Mouse (Mus musculus) cortical plate, adult 2 months (tissue): ENCODE data around the gene Dhx37. TPM values are rescaled to one million over a fixed set of nuclear protein-coding genes. Genes with fewer than 3 reads are reported as not detected.
A peak's percentile ranks its signal among the peaks of the same experiment; 100 is the strongest.
"Not testable (repeated sequence)": the region's sequence is repeated elsewhere in the genome, so short reads cannot be mapped to it uniquely, and the experiment has no call there.

ENCODE experiments used
- H3K27ac ChIP-seq: fragments of 200-500 bp; 2 replicates; pipeline ENCODE4 v1.5.1; 2012; ENCODE audit warnings: low read length, control low read depth, inconsistent platforms; ENCODE audit not compliant: insufficient read depth
- H3K4me1 ChIP-seq: fragments of 200-500 bp; 2 replicates; pipeline ENCODE4 v1.6.1; 2011; ENCODE audit warnings: low read length; ENCODE audit not compliant: control insufficient read depth, insufficient read depth
- H3K4me3 ChIP-seq: fragments of 200-500 bp; 2 replicates; pipeline ENCODE4 v1.5.1; 2011; ENCODE audit warnings: mild to moderate bottlenecking, low read length, control low read depth; ENCODE audit not compliant: insufficient read depth
- CTCF ChIP-seq: fragments of 200-500 bp; IDR thresholded peaks from 2 replicates; pipeline ENCODE4 v1.5.1; 2011; ENCODE audit warnings: mild to moderate bottlenecking, control low read depth, low read length; ENCODE audit not compliant: insufficient read depth; ENCODE audit errors: extremely low read depth
- POLR2A ChIP-seq: fragments of 200-500 bp; IDR thresholded peaks from 2 replicates; pipeline ENCODE4 v1.6.1; 2011; ENCODE audit warnings: mild to moderate bottlenecking, low read length, control low read depth; ENCODE audit not compliant: insufficient read depth; ENCODE audit errors: extremely low read depth
- polyA plus RNA-seq: library from polyadenylated mRNA; depleted of rRNA; stranded (reverse); fragments of >200 nt; gene quantifications from 2 replicates; pipeline ENCODE4 v1.2.3, GENCODE M21; 2012

The Dhx37 gene
- polyA plus RNA-seq, 1 experiment, result 16.9 TPM

GRCm38 (mm10) chr5:125441234-125442114, 7.6 kb upstream of the Dhx37 start, which contains the start of gene Bri3bp:
Bri3bp (plus strand) TSS chr5:125441568.
- peak within 1 kb of the TSS; percentile 44 for H3K4me3 ChIP-seq
- H3K27ac ChIP-seq, result 0 out of 2 replicates have a peak within 1 kb of the TSS, but pooled peaks have one; percentile 35
- TF ChIP-seq CTCF, result no peak
- TF ChIP-seq POLR2A, result peak; percentile 44; the same call in 1 of the 2 replicates
- H3K4me1 ChIP-seq, result peaks cover 4% of the 10 kb centered on the region; the same call in 1 of the 2 replicates

GRCm38 (mm10) chr5:125440583-125441233, 6.8 kb upstream of the Dhx37 start:
- no peak for TF ChIP-seq POLR2A
- TF ChIP-seq CTCF, result no peak
- no peak overlapping the region for H3K27ac ChIP-seq
- peak overlapping the region; percentile 44 for H3K4me3 ChIP-seq
- H3K4me1 ChIP-seq, result peaks cover 2% of the 10 kb centered on the region; the same call in 1 of the 2 replicates

GRCm38 (mm10) chr5:125434347-125434746, 426 bp upstream of the Dhx37 start:
- not testable (repeated sequence) for H3K27ac ChIP-seq, H3K4me3 ChIP-seq, H3K4me1 ChIP-seq

- not testable (repeated sequence) for H3K4me3 ChIP-seq, H3K4me1 ChIP-seq, H3K27ac ChIP-seq
Measured at GRCm38 (mm10) chr5:125432324-125432723, 1.6 kb downstream of the Dhx37 start.

GRCm38 (mm10) chr5:125426343-125426742, 7.6 kb downstream of the Dhx37 start:
- H3K4me3 ChIP-seq, result no peak overlapping the region
- no peaks in the 10 kb centered on the region for H3K4me1 ChIP-seq
- no peak for TF ChIP-seq POLR2A
- TF ChIP-seq CTCF, result no peak

GRCm38 (mm10) chr5:125425698-125426276, 8.1 kb downstream of the Dhx37 start:
- H3K4me1 ChIP-seq, result no peaks in the 10 kb centered on the region
- no peak overlapping the region for H3K4me3 ChIP-seq
- TF ChIP-seq POLR2A (no peak), CTCF (no peak)
- no peak overlapping the region for H3K27ac ChIP-seq

More at GRCm38 (mm10) chr5:125426343-125426742, 7.6 kb downstream of the Dhx37 start:
- H3K27ac ChIP-seq, result no peak overlapping the region

- Histone ChIP-seq H3K4me3 (no peak overlapping the region), H3K27ac (no peak overlapping the region), H3K4me1 (no peaks in the 10 kb centered on the region)
- TF ChIP-seq POLR2A (no peak), CTCF (no peak)
Measured at GRCm38 (mm10) chr5:125419124-125419523, 14.8 kb downstream of the Dhx37 start.

- no peak overlapping the region for H3K27ac ChIP-seq
Measured at GRCm38 (mm10) chr5:125418636-125419035, 15.3 kb downstream of the Dhx37 start.

GRCm38 (mm10) chr5:125416183-125416582, 17.7 kb downstream of the Dhx37 start:
- no peak overlapping the region for H3K27ac ChIP-seq
- H3K4me1 ChIP-seq, result no peaks in the 10 kb centered on the region
- no peak overlapping the region for H3K4me3 ChIP-seq
- TF ChIP-seq POLR2A (no peak), CTCF (no peak)

More at GRCm38 (mm10) chr5:125418636-125419035, 15.3 kb downstream of the Dhx37 start:
- Histone ChIP-seq H3K4me1 (no peaks in the 10 kb centered on the region), H3K4me3 (no peak overlapping the region)
- TF ChIP-seq CTCF, result no peak
- no peak for TF ChIP-seq POLR2A
